Mouse (Mus musculus): ENCODE measurements around the gene Mfsd13b.

GRCm38 (mm10) chr7:121011794-121012689 is 29.7 kb downstream of the Mfsd13b start:
- TF ChIP-seq CTCF (IDR thresholded peaks at IDR 0.05; ENCODE audit: low read depth) (no peak), EP300 (IDR thresholded peaks at IDR 0.05; ENCODE audit: low read depth) (no peak)

All from liver, embryonic 14.5 days (tissue).